Mouse (Mus musculus): ENCODE measurements around the gene Ecel1.
A peak's percentile ranks its signal among the peaks of the same experiment; 100 is the strongest.

Ecel1 gene

GRCm38 (mm10) chr1:87156199-87156587 lies at the start of gene Ecel1:
TSS of gene Ecel1 (minus strand) at chr1:87156521.
- no peak for DNase-seq

DNA sequence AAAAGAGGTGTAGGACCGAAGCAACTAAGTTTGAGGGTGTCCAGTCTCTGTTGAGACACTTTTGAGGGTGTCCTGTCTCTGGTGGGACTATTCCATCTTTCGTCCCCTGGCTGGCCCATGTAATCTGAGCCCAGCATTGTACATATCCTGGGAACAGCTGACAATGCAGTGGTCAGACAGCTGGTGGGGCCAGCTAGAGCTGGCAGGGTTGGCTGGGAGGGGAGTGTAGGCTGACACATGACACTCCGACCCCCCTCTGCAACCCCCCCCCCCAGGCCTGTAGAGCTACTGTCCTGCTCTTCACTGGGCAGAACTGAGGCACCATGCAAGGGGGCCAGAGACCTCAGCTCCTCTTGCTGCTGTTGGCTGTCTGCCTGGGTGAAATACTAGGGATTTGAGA lies 49.2 kb upstream of the Ecel1 start:
- no peak for DNase-seq

DNA sequence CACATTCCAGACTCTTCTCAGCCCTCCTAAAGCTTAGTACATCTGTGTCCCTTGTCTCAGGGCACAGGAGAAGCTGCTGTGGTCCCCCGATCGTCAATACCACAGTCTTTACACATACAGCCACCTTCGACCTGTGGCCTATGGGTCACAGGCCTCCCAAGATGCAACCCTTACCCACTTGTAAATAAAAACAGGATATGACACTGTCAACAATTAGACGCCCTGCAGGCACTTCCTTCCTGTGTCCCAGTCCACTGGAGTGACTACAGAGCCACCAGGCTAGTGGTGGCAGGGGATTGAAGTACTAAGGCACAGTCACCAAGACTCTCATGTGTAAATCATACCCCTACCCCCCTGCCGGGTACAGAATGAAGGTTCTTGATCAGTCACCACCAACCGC lies 48.7 kb upstream of the Ecel1 start:
- DNase-seq = no peak

DNA sequence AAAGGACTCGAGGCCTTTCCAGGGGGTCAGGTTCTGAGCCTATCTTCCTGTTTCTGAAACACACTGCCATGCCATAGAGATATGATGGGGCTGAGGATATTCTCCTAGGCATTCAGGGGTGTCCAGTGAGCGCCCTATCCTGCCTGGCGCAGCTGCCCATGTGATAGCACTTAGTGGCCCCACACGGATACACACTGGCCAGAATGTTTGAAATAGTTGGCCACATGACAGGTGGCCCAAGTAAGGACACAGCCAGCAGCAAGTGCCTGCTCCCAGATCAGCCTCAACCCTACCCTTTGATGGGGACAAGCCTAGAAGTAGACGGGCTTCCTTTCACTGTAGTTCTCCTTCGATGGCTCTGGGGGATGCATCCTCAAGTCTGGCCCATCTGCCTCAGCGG lies 48.1 kb upstream of the Ecel1 start, which contains the start of gene Chrng:
Gene Chrng (plus strand): TSS at position 193 of the 400 bp plus-strand sequence.
- no peak for DNase-seq

- no peak for DNase-seq
Observed at GRCm38 (mm10) chr1:87203779-87204178, 47.5 kb upstream of the Ecel1 start.

DNA sequence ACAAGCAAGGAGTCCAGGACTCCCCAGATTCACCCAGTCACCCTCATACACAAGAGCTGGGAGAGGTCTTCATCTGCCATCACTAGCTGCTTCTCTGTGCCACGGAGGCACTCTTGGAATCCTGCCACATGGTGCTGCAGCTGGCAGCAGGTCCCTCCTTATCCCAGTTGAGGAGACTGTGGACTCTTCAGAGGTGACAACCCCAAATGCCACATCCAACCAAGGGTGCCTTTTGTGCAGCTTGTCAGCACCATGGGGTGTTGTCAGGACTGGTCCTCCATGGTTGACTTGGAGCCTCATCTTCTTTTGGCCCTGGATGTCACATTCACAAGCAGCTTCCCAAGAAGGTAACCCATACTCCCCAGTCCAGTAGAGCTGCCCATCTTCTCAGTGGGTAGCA lies 45.5 kb upstream of the Ecel1 start:
- no peak for DNase-seq

- DNase-seq = no peak
Observed at GRCm38 (mm10) chr1:87200811-87201210, 44.5 kb upstream of the Ecel1 start.

DNA sequence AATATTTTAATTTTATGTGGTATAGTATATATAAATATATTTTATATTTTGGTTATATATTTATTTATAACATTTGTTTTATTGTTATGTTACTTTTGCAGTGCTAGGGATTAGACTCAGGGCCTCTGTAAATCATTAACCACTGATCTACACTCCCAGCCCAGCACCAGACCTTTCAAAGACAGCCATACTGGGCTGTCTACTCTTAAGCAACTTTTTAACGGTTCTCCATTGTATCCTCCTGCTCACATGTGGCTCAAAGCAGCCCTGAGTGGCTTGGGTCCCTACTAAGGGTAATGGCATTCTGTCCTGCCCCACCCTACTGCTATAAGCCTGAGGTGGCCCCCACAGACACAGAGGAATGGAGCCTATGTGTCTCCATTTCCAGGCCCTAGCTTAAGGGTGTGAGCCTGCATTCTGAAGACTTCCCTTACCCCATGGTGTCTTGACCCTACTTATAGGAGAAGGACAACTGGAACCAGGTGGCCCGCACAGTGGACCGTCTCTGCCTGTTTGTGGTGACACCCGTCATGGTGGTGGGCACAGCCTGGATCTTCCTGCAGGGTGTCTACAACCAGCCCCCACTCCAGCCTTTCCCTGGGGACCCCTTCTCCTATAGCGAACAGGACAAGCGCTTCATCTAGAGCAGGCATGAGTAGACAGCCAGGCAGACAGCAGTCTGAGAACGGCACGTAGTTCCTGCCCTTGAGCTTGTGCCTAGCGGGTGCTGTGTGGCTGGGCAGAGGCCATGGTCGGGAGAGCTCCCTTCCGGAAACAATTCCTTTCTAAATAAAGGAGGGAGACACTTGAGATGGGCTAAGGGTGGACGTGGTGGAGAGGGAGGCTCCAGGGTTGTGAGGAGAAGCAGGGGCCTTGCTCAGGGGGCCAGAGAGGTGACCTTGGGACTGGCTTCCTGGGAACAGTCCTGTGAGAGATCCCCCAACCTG lies 42.1 kb upstream of the Ecel1 start:
- no peak for DNase-seq

- no peak for DNase-seq
Observed at GRCm38 (mm10) chr1:87197296-87197695, 41.0 kb upstream of the Ecel1 start.

DNA sequence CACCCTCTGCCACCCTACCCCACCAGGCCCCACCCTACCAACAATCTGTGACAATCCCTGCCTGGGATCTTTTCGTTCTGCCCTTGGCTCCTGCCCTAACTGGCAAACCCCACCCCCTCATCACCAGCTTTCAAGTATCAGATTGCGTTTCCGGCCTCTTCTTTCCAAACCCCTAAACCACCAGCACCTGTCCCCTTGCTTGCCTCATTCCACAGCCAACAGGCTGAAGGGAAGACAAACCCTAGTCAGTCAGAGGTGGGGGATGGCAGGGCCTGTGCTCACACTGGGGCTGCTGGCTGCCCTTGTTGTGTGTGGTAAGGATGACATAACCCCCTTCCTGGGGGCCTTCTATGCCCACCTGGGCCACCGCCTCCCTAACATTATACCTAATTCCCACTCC lies 34.1 kb upstream of the Ecel1 start, which contains the start of gene Chrnd:
Gene Chrnd (plus strand): TSS at position 179 of the 400 bp plus-strand sequence.
- no peak for DNase-seq

- peak; percentile 58 for DNase-seq
Observed at GRCm38 (mm10) chr1:87187037-87187355, 30.7 kb upstream of the Ecel1 start.

- DNase-seq = peak; percentile 17
Observed at GRCm38 (mm10) chr1:87186261-87187036, 30.1 kb upstream of the Ecel1 start.

- no peak for DNase-seq
Observed at GRCm38 (mm10) chr1:87185526-87185925, 29.2 kb upstream of the Ecel1 start.

DNA sequence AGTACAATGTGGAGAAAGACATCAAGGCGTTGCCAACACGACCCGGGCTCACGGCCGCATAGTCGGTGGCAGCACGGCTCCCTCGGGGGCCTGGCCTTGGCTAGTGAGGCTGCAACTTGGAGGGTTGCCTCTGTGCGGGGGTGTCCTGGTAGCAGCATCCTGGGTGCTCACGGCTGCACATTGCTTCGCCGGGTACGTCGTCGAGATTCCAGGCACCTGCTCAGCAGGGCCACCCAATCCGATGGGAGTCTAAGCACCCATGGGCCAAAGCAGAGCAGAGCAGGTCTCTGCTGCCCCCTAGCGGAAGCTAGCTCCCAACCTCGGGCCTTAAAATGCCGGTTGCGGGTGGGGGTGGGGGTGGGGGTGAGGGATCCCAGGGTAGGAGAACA lies 28.4 kb upstream of the Ecel1 start:
- peak; percentile 45 for DNase-seq

DNA sequence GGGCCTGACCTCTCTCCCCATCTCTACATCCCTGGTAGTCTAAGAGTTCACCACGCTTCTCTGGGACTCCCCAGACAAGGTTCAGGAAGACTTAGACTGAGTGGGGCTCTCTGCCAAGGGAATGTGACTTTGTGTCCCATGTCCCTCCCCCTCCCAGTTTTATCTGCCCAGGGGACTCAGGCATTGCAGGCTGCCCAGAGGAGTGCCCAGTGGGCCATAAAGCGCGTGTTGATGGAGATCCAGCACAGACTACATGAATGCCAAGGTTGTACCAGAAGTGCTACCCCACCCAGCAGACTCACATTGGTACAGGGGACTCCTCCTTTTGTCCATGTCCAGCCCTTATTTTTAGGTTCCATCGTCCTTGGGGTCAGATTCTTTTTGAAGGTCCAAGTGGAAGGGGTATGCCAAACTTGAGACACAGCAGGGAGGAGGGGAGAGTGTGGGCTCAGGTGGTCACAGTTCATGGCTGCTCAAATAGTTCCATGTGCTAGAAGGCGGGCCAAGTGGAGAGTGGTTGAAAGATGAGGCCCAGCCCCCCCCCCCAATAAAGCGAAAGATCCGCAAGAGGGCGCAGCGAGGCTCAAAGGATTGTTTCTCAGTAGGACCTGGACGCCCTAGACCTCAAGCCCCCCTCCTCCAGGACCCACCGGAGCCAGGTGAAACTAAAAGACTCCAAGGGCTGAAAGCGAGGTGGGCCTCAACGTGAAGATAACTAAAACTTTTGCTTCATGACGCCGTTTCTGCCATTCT lies 27.9 kb upstream of the Ecel1 start:
- DNase-seq = peak; percentile 5

DNA sequence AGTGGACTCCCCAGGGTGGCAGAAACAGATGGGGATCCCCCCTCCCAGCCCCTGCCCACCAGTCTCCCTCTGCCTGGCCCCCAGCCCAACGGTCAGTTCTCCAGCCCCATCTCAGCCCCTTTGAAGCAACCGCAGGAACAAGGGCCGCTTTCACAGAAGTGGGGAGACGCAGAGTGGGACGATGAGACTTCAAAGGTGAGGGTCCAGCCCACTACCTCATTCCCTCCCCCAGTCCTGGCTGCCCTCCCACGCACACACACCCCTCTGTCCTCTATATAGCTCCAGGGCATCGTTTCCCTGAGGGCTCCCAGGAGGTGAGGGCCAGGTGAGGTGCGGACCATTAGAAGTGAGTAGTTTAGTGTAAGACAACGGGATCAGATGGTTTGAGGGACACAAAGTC lies 26.7 kb upstream of the Ecel1 start, which contains the start of gene Prss56:
Gene Prss56 (plus strand): TSS at position 301 of the 400 bp plus-strand sequence.
- DNase-seq = no peak

DNA sequence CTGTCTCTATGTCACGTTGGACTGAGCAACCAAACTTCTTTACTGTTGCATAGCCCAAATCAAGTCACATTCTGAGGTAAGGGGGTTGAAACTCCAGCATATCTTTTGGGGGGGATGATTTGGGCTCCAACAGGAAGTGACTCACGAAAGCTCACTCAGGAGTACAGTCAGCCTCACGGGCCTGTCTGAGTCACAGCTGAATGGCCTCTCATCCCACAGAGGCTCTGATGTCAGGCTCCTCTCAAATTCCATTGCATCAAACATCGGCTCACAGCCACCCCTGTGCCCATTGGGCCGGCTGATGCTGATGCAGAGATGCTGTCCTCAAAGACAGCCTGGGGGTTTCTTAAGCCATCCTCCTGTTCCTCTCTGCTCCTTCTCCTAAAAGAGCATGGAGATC lies 24.6 kb upstream of the Ecel1 start:
- no peak for DNase-seq

DNA sequence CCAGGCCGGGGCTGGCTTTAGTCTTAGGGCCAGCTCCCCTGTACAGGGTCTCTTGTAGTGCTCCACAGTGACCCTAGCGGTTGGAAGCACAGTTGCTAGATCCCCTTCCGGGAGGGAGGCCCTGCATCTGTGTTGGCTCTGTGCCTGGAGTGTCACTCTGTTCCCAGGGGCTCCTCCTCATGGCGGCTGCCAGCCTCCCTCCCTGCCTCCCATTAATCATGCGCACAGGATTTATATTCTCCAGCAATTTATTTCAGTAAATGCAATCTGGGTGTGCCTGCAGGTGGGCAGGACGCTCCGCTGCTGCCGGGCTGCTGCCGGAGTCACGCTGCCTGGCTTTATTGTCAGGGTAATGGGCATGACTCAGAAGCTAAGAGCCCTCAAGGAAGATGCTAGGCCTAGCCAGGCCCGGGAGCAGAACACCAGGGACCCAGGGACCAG lies 19.6 kb upstream of the Ecel1 start:
- peak; percentile 6 for DNase-seq

- peak; percentile 43 for DNase-seq
Observed at GRCm38 (mm10) chr1:87174006-87174955, 18.0 kb upstream of the Ecel1 start.

- no peak for DNase-seq
Observed at GRCm38 (mm10) chr1:87172316-87172715, 16.0 kb upstream of the Ecel1 start.

DNA sequence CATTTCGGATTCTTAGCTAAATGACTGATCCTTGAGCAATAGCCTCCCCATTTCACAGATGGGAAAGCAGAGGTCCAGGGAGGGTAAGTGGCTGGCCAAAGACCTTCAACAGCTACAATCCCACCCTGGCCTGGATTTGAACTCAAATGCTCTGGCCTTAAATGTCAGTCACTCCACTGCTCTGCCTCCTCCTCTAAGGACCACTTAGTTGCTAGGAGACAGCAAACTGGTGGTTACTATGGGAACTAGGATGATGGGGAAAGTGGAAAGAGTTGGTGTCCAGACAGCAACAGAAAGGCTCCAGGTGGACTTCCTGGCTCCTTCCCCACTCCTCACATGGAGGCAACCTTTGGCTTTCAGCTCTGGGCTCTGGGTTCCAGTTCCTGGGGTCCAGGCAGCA lies 15.0 kb upstream of the Ecel1 start:
- no peak for DNase-seq

DNA sequence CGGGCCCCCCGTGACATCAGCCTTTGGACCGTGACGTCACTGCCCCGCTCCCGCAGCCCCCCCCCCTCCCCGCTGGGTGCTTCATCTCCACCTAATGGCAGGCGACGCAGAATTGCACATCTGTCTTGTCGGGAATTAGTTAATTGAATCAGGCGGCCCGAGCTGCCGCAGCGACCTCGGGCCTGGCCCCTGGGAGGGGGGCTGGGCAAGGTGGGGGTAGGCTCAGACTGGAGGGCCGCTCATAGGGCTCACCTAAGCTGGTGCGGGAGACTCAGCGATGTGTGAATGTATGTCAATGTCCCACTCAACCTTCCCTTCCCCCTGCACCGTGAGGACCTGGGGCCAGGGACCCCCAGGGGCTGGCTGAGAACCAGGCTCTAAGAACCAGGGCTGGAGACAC lies 14.1 kb upstream of the Ecel1 start:
- DNase-seq = no peak

Measured in cerebellum, adult 9-11 months (tissue).